Mouse (Mus musculus): ENCODE measurements around the gene Agap2. TPM values are rescaled to one million over a fixed set of nuclear protein-coding genes. Genes with fewer than 3 reads are reported as not detected.
"Not testable (repeated sequence)": the region's sequence is repeated elsewhere in the genome, so short reads cannot be mapped to it uniquely, and the experiment has no call there.

Agap2 gene
- polyA plus RNA-seq, 1 experiment from 2014 or later: 0.05 TPM

GRCm38 (mm10) chr10:127071203-127071602 is 3.9 kb upstream of the Agap2 start:
- H3K4me3 ChIP-seq (ENCODE audit: low read length): peak overlapping the region; percentile 69
- no peak overlapping the region for H3K27ac ChIP-seq (ENCODE audit: low read length)
- ATAC-seq: no peak

GRCm38 (mm10) chr10:127072270-127072669 is 2.8 kb upstream of the Agap2 start:
- H3K9ac ChIP-seq (ENCODE audit: low read depth, low read length); H3K27me3 ChIP-seq (replicated peaks; ENCODE audit: control insufficient read depth, insufficient read depth, low read length); H3K9me3 ChIP-seq (ENCODE audit: control insufficient read depth, low read length); H3K4me2 ChIP-seq (ENCODE audit: low read depth, low read length); ATAC-seq; H3K4me3 ChIP-seq (ENCODE audit: low read length); H3K27ac ChIP-seq (ENCODE audit: low read length); H3K36me3 ChIP-seq (ENCODE audit: control insufficient read depth, insufficient read depth, low read length): not testable (repeated sequence)
- peaks cover 16% of the 10 kb centered on the region for H3K4me1 ChIP-seq (ENCODE audit: control insufficient read depth, insufficient read depth, low read length)
- whole genome bisulfite sequencing: 81% methylated on average over 4 of the region's 4 CpGs

More at GRCm38 (mm10) chr10:127071203-127071602, 3.9 kb upstream of the Agap2 start:
- peak overlapping the region; percentile 80; the same call in 1 of the 2 replicates for H3K9ac ChIP-seq (ENCODE audit: low read depth, low read length)
- H3K9me3 ChIP-seq (ENCODE audit: control insufficient read depth, low read length): no peaks in the 10 kb centered on the region
- peaks cover 7% of the 10 kb centered on the region; the same call in 1 of the 2 replicates for H3K27me3 ChIP-seq (replicated peaks; ENCODE audit: control insufficient read depth, insufficient read depth, low read length)
- peaks cover 23% of the 10 kb centered on the region for H3K4me1 ChIP-seq (ENCODE audit: control insufficient read depth, insufficient read depth, low read length)
- 64% methylated on average over 9 of the region's 9 CpGs for WGBS
- peak overlapping the region; percentile 94 for H3K4me2 ChIP-seq (ENCODE audit: low read depth, low read length)
- peaks cover 16% of the 10 kb centered on the region for H3K36me3 ChIP-seq (ENCODE audit: control insufficient read depth, insufficient read depth, low read length)

GRCm38 (mm10) chr10:127072969-127073368 is 2.1 kb upstream of the Agap2 start:
- H3K36me3 ChIP-seq (ENCODE audit: control insufficient read depth, insufficient read depth, low read length); H3K27ac ChIP-seq (ENCODE audit: low read length); H3K9me3 ChIP-seq (ENCODE audit: control insufficient read depth, low read length); H3K4me2 ChIP-seq (ENCODE audit: low read depth, low read length); H3K4me3 ChIP-seq (ENCODE audit: low read length); ATAC-seq; H3K9ac ChIP-seq (ENCODE audit: low read depth, low read length): not testable (repeated sequence)
- peaks cover 14% of the 10 kb centered on the region for H3K27me3 ChIP-seq (replicated peaks; ENCODE audit: control insufficient read depth, insufficient read depth, low read length)
- peaks cover 17% of the 10 kb centered on the region for H3K4me1 ChIP-seq (ENCODE audit: control insufficient read depth, insufficient read depth, low read length)
- 65% methylated on average over 2 of the region's 2 CpGs for WGBS

- 91% methylated on average over 1 of the region's 1 CpGs for WGBS
Measured at GRCm38 (mm10) chr10:127073981-127074380, 1.1 kb upstream of the Agap2 start.

GRCm38 (mm10) chr10:127075651-127076050 is 567 bp downstream of the Agap2 start:
- Histone ChIP-seq H3K4me3 (ENCODE audit: low read length) (no peak overlapping the region), H3K27me3 (replicated peaks; ENCODE audit: control insufficient read depth, insufficient read depth, low read length) (peaks cover 40% of the 10 kb centered on the region), H3K36me3 (ENCODE audit: control insufficient read depth, insufficient read depth, low read length) (no peaks in the 10 kb centered on the region), H3K4me2 (ENCODE audit: low read depth, low read length) (no peak overlapping the region), H3K9ac (ENCODE audit: low read depth, low read length) (no peak overlapping the region), H3K9me3 (ENCODE audit: control insufficient read depth, low read length) (no peaks in the 10 kb centered on the region), H3K27ac (ENCODE audit: low read length) (no peak overlapping the region), H3K4me1 (ENCODE audit: control insufficient read depth, insufficient read depth, low read length) (peaks cover 32% of the 10 kb centered on the region)
- WGBS: 68% methylated on average over 8 of the region's 8 CpGs
- ATAC-seq: no peak

More at GRCm38 (mm10) chr10:127073981-127074380, 1.1 kb upstream of the Agap2 start:
- H3K27ac ChIP-seq (ENCODE audit: low read length): no peak overlapping the region
- H3K4me3 ChIP-seq (ENCODE audit: low read length): no peak overlapping the region
- peaks cover 21% of the 10 kb centered on the region for H3K4me1 ChIP-seq (ENCODE audit: control insufficient read depth, insufficient read depth, low read length)
- H3K9me3 ChIP-seq (ENCODE audit: control insufficient read depth, low read length): no peaks in the 10 kb centered on the region
- ATAC-seq: no peak
- no peaks in the 10 kb centered on the region for H3K36me3 ChIP-seq (ENCODE audit: control insufficient read depth, insufficient read depth, low read length)
- no peak overlapping the region for H3K4me2 ChIP-seq (ENCODE audit: low read depth, low read length)
- no peak overlapping the region for H3K9ac ChIP-seq (ENCODE audit: low read depth, low read length)
- H3K27me3 ChIP-seq (replicated peaks; ENCODE audit: control insufficient read depth, insufficient read depth, low read length): peaks cover 23% of the 10 kb centered on the region

GRCm38 (mm10) chr10:127076082-127076481 is 998 bp downstream of the Agap2 start:
- H3K4me2 ChIP-seq (ENCODE audit: low read depth, low read length): no peak overlapping the region
- H3K36me3 ChIP-seq (ENCODE audit: control insufficient read depth, insufficient read depth, low read length): no peaks in the 10 kb centered on the region
- no peak overlapping the region for H3K9ac ChIP-seq (ENCODE audit: low read depth, low read length)
- no peaks in the 10 kb centered on the region for H3K9me3 ChIP-seq (ENCODE audit: control insufficient read depth, low read length)
- H3K4me1 ChIP-seq (ENCODE audit: control insufficient read depth, insufficient read depth, low read length): peaks cover 33% of the 10 kb centered on the region
- no peak overlapping the region for H3K4me3 ChIP-seq (ENCODE audit: low read length)
- 33% methylated on average over 4 of the region's 4 CpGs for WGBS
- no peak overlapping the region for H3K27ac ChIP-seq (ENCODE audit: low read length)
- ATAC-seq: no peak
- H3K27me3 ChIP-seq (replicated peaks; ENCODE audit: control insufficient read depth, insufficient read depth, low read length): peaks cover 44% of the 10 kb centered on the region

- Histone ChIP-seq H3K9ac (ENCODE audit: low read depth, low read length) (no peak overlapping the region), H3K4me2 (ENCODE audit: low read depth, low read length) (no peak overlapping the region), H3K27me3 (replicated peaks; ENCODE audit: control insufficient read depth, insufficient read depth, low read length) (peaks cover 56% of the 10 kb centered on the region), H3K4me3 (ENCODE audit: low read length) (no peak overlapping the region), H3K36me3 (ENCODE audit: control insufficient read depth, insufficient read depth, low read length) (no peaks in the 10 kb centered on the region), H3K27ac (ENCODE audit: low read length) (no peak overlapping the region), H3K9me3 (ENCODE audit: control insufficient read depth, low read length) (no peaks in the 10 kb centered on the region), H3K4me1 (ENCODE audit: control insufficient read depth, insufficient read depth, low read length) (peaks cover 40% of the 10 kb centered on the region)
- no peak for ATAC-seq
- 8% methylated on average over 10 of the region's 10 CpGs for WGBS
Measured at GRCm38 (mm10) chr10:127077515-127077914, 2.4 kb downstream of the Agap2 start.

GRCm38 (mm10) chr10:127078001-127078676 is 3.1 kb downstream of the Agap2 start:
- H3K4me3 ChIP-seq (ENCODE audit: low read length): peak overlapping the region; percentile 51
- no peaks in the 10 kb centered on the region for H3K36me3 ChIP-seq (ENCODE audit: control insufficient read depth, insufficient read depth, low read length)
- peak overlapping the region; percentile 77 for H3K4me2 ChIP-seq (ENCODE audit: low read depth, low read length)
- no peaks in the 10 kb centered on the region for H3K9me3 ChIP-seq (ENCODE audit: control insufficient read depth, low read length)
- H3K27ac ChIP-seq (ENCODE audit: low read length): no peak overlapping the region
- ATAC-seq: no peak
- peaks cover 40% of the 10 kb centered on the region for H3K4me1 ChIP-seq (ENCODE audit: control insufficient read depth, insufficient read depth, low read length)
- no peak overlapping the region for H3K9ac ChIP-seq (ENCODE audit: low read depth, low read length)
- peaks cover 59% of the 10 kb centered on the region for H3K27me3 ChIP-seq (replicated peaks; ENCODE audit: control insufficient read depth, insufficient read depth, low read length)
- 4% methylated on average over 12 of the region's 12 CpGs for WGBS

- peak; percentile 28 for ATAC-seq
- Histone ChIP-seq H3K4me2 (ENCODE audit: low read depth, low read length) (peak overlapping the region; percentile 77), H3K27me3 (replicated peaks; ENCODE audit: control insufficient read depth, insufficient read depth, low read length) (peaks cover 62% of the 10 kb centered on the region), H3K9ac (ENCODE audit: low read depth, low read length) (peak overlapping the region; percentile 61), H3K27ac (ENCODE audit: low read length) (no peak overlapping the region), H3K4me3 (ENCODE audit: low read length) (peak overlapping the region; percentile 51), H3K9me3 (ENCODE audit: control insufficient read depth, low read length) (no peaks in the 10 kb centered on the region), H3K4me1 (ENCODE audit: control insufficient read depth, insufficient read depth, low read length) (peaks cover 40% of the 10 kb centered on the region), H3K36me3 (ENCODE audit: control insufficient read depth, insufficient read depth, low read length) (no peaks in the 10 kb centered on the region)
- WGBS: 1% methylated on average over 46 of the region's 49 CpGs
Measured at GRCm38 (mm10) chr10:127078677-127079575, 3.8 kb downstream of the Agap2 start.

All from intestine, embryonic 16.5 days (tissue).